Mouse (Mus musculus): ENCODE data around the gene Nfam1. TPM values are rescaled to one million over a fixed set of nuclear protein-coding genes. Genes with fewer than 3 reads are reported as not detected.

Nfam1 gene
- polyA plus RNA-seq, 3 experiments from 2014 or later = 0.26 to 0.92 TPM; not detected in 1

GRCm38 (mm10) chr15:82958253-82958701, 74.8 kb downstream of the Nfam1 start:
- ATAC-seq = no peak

GRCm38 (mm10) chr15:82956721-82957120, 76.4 kb downstream of the Nfam1 start:
- no peak for ATAC-seq

- no peak for ATAC-seq
Measured at GRCm38 (mm10) chr15:82956310-82956709, 76.8 kb downstream of the Nfam1 start.

GRCm38 (mm10) chr15:82955286-82955685, 77.8 kb downstream of the Nfam1 start:
- ATAC-seq = no peak

GRCm38 (mm10) chr15:82954034-82954433, 79.1 kb downstream of the Nfam1 start:
- ATAC-seq = no peak

- no peak for ATAC-seq
Measured at GRCm38 (mm10) chr15:82953096-82953495, 80.0 kb downstream of the Nfam1 start.

- no peak for ATAC-seq
Measured at GRCm38 (mm10) chr15:82952292-82952705, 80.8 kb downstream of the Nfam1 start.

- ATAC-seq = no peak
Measured at GRCm38 (mm10) chr15:82950246-82950645, 82.9 kb downstream of the Nfam1 start.

- no peak for ATAC-seq
Measured at GRCm38 (mm10) chr15:82947431-82947830, 85.7 kb downstream of the Nfam1 start.

GRCm38 (mm10) chr15:82944479-82945195, 88.5 kb downstream of the Nfam1 start:
- no peak for ATAC-seq

Other genes with a start within 250 kb of the Nfam1 start
- gene Cyp2d26, start 239.0 kb downstream of the Nfam1 start, polyA plus RNA-seq (2017; shearing (Covaris generic)) = under 1 TPM in 1 of 3 experiments, not detected in 2; 0.44 TPM
- gene Tcf20, start 45.4 kb downstream of the Nfam1 start, polyA plus RNA-seq (2017; shearing (Covaris generic)) = 10 to 100 TPM; 13.1 to 21.1 (median 13.8) TPM
- 10 to 100 TPM; 63.6 to 95.2 (median 80.0) TPM for gene Serhl, start 56.2 kb upstream of the Nfam1 start, polyA plus RNA-seq (2017; shearing (Covaris generic))
- gene Rrp7a, start 89.5 kb upstream of the Nfam1 start, polyA plus RNA-seq (2017; shearing (Covaris generic)) = 10 to 100 TPM; 70.6 to 86.9 (median 82.4) TPM
- 100 to 1,000 TPM; 162 to 203 (median 174) TPM for gene Poldip3, start 116.1 kb upstream of the Nfam1 start, polyA plus RNA-seq (2017; shearing (Covaris generic))
- gene Cyb5r3, start 139.3 kb upstream of the Nfam1 start, polyA plus RNA-seq (2017; shearing (Covaris generic)) = 10 to 100 TPM; 58.4 to 85.8 (median 76.2) TPM
- gene A4galt, start 218.5 kb upstream of the Nfam1 start, polyA plus RNA-seq (2017; shearing (Covaris generic)) = not detected

Measured in inflammation-experienced regulatory T-cells, adult 6 months (primary cell).